Mouse (Mus musculus) heart, postnatal 36 days (tissue): ENCODE results near the gene Mfsd9. TPM values are rescaled to one million over a fixed set of nuclear protein-coding genes. Genes with fewer than 3 reads are reported as not detected.

ENCODE experiments used
- total RNA-seq, 2 experiments: library from RNA; stranded (reverse); gene quantifications; 2 replicates each; pipeline ENCODE4 v1.2.3; 2021

The Mfsd9 gene
- total RNA-seq, 2 experiments from 2014 or later: 0.78 to 1.1 TPM

Other genes starting within 250 kb of the Mfsd9 start
- under 1 TPM; 0.14 to 0.19 TPM for gene Slc9a4, start 210.6 kb downstream of the Mfsd9 start, total RNA-seq
- 1 to 10 TPM; 1.2 to 1.7 TPM for gene Slc9a2, start 110.1 kb downstream of the Mfsd9 start, total RNA-seq
- gene Tmem182, start 14.9 kb upstream of the Mfsd9 start, total RNA-seq: 100 to 1,000 TPM; 161 to 172 TPM